Mouse (Mus musculus) forebrain, embryonic 10.5 days (tissue): Measurements from ENCODE around the gene Rarres2. TPM values are rescaled to one million over a fixed set of nuclear protein-coding genes. Genes with fewer than 3 reads are reported as not detected.

Experiments used
- DNase-seq: peaks from one replicate; pipeline ENCODE4 v3.0.0-alpha.2; 2017; ENCODE audit warnings: low spot score; ENCODE audit errors: extremely low spot score
- H3K27ac ChIP-seq: fragments of 300-500 bp; sonication (generic); 2 replicates; pipeline ENCODE4 v1.5.1; 2016; ENCODE audit warnings: mild to moderate bottlenecking
- H3K27me3 ChIP-seq: fragments of 300-500 bp; sonication (generic); 2 replicates; pipeline ENCODE4 v1.6.1; 2016; ENCODE audit warnings: mild to moderate bottlenecking; ENCODE audit not compliant: poor library complexity, severe bottlenecking
- H3K36me3 ChIP-seq: fragments of 300-500 bp; sonication (generic); replicated peaks from 2 replicates; pipeline ENCODE4 v1.6.1; 2016; ENCODE audit warnings: mild to moderate bottlenecking, moderate library complexity
- H3K4me1 ChIP-seq: fragments of 300-500 bp; sonication (generic); 2 replicates; pipeline ENCODE4 v1.6.1; 2016
- H3K4me3 ChIP-seq: fragments of 300-500 bp; sonication (generic); 2 replicates; pipeline ENCODE4 v1.5.1; 2016; ENCODE audit warnings: mild to moderate bottlenecking, moderate library complexity
- H3K9me3 ChIP-seq: fragments of 300-500 bp; sonication (generic); 2 replicates; pipeline ENCODE4 v1.6.1; 2016; ENCODE audit warnings: mild to moderate bottlenecking, moderate library complexity
- WGBS: fragments of 180-500 bp; shearing (Covaris S2); methylation state at CpG from one replicate; pipeline ENCODE4 v1.1.7; 2016; 5-methylcytosine and 5-hydroxymethylcytosine counted together
- polyA plus RNA-seq: library from polyadenylated mRNA; unstranded; fragments of >200 nt; fragmentation: Nextera tagmentation; extraction: Ambion mirVana; gene quantifications from 2 replicates; pipeline ENCODE4 v1.2.1, GENCODE M21; 2016

The Rarres2 gene
- polyA plus RNA-seq, 1 experiment from 2014 or later: 0.41 TPM

DNA sequence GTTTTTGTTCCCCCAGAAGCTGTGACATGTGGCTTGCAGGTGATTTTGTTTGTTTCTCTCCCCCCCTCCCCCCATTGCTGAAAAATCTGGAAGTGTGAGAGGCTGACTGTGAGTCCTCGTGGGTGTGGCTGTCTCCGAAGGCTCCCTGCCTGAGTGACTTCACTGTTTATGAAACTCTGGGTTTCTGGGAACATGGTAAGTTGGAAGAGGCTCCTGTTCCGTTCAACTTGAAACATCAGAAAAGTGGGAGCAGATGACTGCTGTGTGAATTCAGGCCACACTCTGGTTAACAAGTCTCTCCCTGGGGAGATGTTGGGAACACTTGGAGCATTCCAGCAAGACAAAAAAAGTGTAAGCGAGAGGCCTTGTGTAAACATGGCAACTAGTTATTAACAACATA is 25.7 kb downstream of the Rarres2 start:
- WGBS: 75% methylated on average over 4 of the region's 4 CpGs
- Histone ChIP-seq H3K27ac (no peak overlapping the region), H3K36me3 (peaks cover 8% of the 10 kb centered on the region; the same call in 1 of the 2 replicates), H3K4me1 (peaks cover 7% of the 10 kb centered on the region; the same call in 1 of the 2 replicates), H3K9me3 (no peaks in the 10 kb centered on the region), H3K4me3 (no peak overlapping the region), H3K27me3 (no peaks in the 10 kb centered on the region)
- no peak for DNase-seq

DNA sequence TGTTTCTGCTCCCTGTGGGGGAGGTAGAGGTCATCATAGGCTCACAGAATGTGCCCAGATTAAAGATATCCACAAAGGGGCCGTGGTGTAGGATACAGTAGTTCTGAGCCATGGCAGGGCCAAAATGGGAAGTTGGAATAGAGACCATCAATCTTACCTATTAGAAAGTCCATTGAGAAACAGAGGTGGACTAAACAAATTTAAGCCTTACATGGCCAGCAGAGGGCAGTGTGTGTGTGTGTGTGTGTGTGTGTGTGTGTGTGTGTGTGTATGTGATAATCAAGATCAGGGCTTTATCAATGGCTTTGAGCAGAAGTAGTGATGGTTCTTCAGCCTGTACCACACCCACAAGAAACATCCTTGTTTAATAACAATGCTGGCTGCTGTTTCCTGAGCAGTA is 26.3 kb downstream of the Rarres2 start:
- no peaks in the 10 kb centered on the region for H3K9me3 ChIP-seq
- H3K27ac ChIP-seq: no peak overlapping the region
- H3K4me1 ChIP-seq: peaks cover 13% of the 10 kb centered on the region
- peaks cover 13% of the 10 kb centered on the region for H3K36me3 ChIP-seq
- 71% methylated on average over 1 of the region's 1 CpGs for WGBS
- no peaks in the 10 kb centered on the region for H3K27me3 ChIP-seq
- H3K4me3 ChIP-seq: no peak overlapping the region
- DNase-seq: peak; percentile 44

DNA sequence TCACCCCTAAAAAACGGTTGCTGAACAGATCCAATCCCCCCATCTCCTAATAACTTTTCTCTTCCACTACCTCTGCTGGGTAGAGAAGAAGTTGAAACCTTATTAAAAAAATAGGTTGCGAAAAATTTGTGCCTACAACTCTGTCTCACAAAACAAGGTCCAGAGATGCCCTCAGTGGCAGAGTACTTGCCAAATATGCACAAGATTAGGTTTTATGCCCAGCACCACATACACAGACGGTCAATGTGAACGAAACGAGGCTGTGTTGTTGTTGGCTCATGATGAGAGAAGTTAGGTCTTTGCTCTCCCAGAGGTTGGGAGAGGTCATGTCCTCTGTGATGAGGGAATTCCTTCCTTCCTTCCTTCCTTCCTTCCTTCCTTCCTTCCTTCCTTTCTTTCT is 27.3 kb downstream of the Rarres2 start:
- Histone ChIP-seq H3K36me3 (peaks cover 23% of the 10 kb centered on the region), H3K27me3 (no peaks in the 10 kb centered on the region), H3K4me1 (peaks cover 18% of the 10 kb centered on the region), H3K27ac (no peak overlapping the region), H3K9me3 (no peaks in the 10 kb centered on the region), H3K4me3 (no peak overlapping the region)
- DNase-seq: no peak
- 81% methylated on average over 5 of the region's 5 CpGs for WGBS

DNA sequence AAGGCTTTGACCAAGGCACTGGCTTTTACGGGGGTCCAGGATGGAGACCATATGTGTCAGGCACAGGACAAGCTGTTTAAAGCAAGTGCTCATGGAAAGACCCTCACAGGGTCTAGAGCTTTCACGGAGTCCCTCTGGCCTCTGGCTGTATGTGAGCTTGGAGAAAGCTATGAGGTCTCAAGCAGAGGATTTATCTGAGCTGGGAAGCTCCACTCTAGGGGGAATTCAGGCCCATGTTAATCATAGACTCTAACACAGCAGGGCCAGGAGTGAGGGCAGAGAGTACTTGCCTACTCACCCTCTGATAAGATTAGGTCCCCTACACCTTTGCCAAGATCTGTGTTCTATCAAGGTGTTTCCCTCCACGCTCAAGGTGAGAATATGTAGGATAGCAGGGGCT is 30.0 kb downstream of the Rarres2 start:
- Histone ChIP-seq H3K27ac (peak overlapping the region; percentile 67; the same call in 1 of the 2 replicates), H3K9me3 (no peaks in the 10 kb centered on the region), H3K4me1 (peaks cover 36% of the 10 kb centered on the region), H3K4me3 (no peak overlapping the region), H3K27me3 (no peaks in the 10 kb centered on the region), H3K36me3 (peaks cover 30% of the 10 kb centered on the region)
- no peak for DNase-seq
- 86% methylated on average over 3 of the region's 3 CpGs for WGBS

DNA sequence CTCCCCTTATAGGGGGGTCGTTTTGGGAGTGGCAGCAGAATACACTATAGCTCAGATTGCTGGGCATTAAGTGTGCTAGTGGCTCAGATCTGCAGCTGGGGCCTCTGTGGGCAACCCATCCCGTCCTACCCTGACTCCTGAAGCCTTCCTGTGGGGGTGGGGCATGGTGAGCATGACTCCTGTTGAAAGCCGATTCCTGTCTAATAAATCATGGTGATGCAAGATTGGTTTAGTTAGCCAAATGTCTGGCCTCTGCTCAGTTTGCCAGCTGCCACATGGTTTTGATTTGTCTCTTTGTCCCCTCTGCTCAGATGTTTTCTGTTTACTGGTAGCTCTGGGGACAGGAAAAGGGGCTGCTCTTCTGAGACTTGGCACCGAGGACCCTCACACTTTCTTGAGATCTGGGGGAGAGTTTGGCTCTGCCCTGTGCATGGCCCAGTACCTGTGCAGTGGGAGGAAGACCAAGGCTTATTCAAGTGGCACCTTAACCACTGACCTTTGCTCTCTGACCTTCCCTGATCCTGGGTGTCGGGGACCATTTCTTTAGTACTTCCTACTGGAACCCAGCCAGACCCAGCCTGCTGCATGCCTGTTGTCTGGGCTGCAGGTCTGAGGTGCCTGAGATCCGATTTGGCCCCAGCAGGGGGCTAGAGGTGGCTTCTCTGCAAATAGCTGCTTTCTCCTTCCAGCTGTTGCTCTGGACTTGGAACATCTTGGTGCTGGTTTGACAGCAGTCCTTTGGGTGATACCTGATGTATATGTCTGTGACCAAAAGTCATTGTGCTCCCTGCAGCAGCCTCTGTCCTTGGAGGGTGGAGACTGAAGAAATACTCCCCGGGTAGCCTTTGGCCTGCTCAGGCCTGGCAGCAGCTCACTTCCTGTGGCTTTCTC is 30.8 kb downstream of the Rarres2 start:
- Histone ChIP-seq H3K36me3 (peaks cover 30% of the 10 kb centered on the region), H3K4me3 (no peak overlapping the region), H3K27ac (peak overlapping the region; percentile 67; the same call in 1 of the 2 replicates), H3K9me3 (no peaks in the 10 kb centered on the region), H3K4me1 (peaks cover 45% of the 10 kb centered on the region), H3K27me3 (no peaks in the 10 kb centered on the region)
- 57% methylated on average over 7 of the region's 7 CpGs for WGBS
- no peak for DNase-seq

DNA sequence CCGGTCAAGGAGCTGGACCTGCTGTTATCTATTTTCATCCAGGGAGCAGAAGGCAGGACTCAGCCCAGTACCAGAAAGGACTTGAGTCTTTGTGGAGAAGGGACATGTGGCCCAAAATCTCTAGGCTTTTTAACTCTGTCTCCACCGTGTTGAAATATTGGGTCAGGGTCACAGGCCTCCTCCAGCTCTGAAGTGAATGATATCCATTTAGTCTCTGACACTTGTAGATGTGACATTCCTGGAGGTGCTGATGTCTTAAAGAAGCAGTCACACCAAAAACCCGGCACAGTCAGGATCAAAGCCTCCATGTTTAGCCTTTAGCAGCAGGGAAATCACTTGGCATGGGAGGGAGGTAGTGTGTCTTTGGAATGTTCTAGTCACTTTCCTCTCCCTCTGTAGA is 31.9 kb downstream of the Rarres2 start:
- no peak for DNase-seq
- 78% methylated on average over 3 of the region's 3 CpGs for whole genome bisulfite sequencing
- no peaks in the 10 kb centered on the region for H3K27me3 ChIP-seq
- peaks cover 48% of the 10 kb centered on the region for H3K4me1 ChIP-seq
- H3K36me3 ChIP-seq: peaks cover 30% of the 10 kb centered on the region
- H3K27ac ChIP-seq: no peak overlapping the region
- no peaks in the 10 kb centered on the region for H3K9me3 ChIP-seq
- no peak overlapping the region for H3K4me3 ChIP-seq

DNA sequence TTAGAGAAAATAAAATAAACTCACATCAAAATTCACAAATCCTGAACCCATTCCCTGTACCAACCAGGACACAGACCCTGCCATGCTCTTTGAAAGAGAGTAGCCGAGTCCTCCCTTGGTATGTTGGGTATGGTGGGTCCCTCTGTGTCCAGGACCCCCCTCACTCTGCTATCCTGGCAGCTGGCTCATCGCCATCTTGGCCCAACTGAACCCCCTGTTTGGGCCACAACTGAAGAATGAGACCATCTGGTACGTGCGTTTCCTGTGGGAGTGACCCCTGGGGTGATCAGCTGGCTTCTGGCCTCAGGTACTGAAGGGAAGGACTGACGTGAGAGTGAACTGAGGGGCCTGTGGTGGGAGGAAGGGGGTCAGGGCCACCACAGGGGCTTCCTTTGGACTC is 32.7 kb downstream of the Rarres2 start:
- no peak overlapping the region for H3K4me3 ChIP-seq
- no peaks in the 10 kb centered on the region for H3K27me3 ChIP-seq
- no peak for DNase-seq
- peaks cover 48% of the 10 kb centered on the region for H3K4me1 ChIP-seq
- H3K36me3 ChIP-seq: peaks cover 30% of the 10 kb centered on the region
- 77% methylated on average over 5 of the region's 5 CpGs for WGBS
- no peaks in the 10 kb centered on the region for H3K9me3 ChIP-seq
- H3K27ac ChIP-seq: no peak overlapping the region

DNA sequence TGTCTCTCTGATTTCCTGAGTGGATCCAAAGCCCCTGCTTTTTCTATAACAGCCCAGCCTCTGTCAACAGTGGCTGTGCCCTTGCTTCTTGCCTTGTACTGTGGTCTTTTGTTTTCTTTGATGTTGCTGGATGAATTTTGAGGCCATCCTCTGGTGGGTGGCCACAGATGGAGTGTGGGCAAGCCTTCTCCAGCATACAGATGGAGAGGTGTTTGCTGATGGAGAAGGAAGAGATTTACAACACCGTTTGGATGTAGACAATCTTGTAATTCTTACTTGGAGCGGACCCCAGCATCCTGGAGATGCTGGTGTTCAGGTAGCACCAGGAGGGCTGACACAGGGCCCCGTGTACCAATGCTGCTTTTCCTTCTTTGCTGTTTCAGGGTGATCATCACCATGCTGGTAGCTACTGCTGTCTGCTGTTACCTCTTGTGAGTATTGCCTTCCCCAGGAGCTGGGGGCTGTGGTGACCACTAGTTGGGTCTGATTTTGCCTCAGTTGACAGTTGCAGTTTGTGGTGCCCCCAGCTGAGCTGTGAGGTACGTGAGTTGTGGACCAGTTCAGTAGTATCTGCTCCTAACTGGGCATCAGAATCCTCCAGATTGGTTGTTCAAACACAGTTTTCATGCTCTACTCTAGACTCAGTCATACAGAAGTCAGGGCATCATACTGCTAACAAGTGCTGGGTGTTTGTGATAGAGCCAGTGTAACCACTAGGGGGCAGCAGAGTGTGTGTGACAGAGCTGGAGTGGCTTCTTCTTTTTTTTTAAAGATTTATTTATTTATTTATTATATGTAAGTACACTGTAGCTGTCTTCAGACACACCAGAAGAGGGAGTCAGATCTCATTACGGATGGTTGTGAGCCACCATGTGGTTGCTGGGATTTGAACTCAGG is 33.5 kb downstream of the Rarres2 start:
- H3K4me3 ChIP-seq: no peak overlapping the region
- 67% methylated on average over 5 of the region's 5 CpGs for WGBS
- peak; percentile 70 for DNase-seq

DNA sequence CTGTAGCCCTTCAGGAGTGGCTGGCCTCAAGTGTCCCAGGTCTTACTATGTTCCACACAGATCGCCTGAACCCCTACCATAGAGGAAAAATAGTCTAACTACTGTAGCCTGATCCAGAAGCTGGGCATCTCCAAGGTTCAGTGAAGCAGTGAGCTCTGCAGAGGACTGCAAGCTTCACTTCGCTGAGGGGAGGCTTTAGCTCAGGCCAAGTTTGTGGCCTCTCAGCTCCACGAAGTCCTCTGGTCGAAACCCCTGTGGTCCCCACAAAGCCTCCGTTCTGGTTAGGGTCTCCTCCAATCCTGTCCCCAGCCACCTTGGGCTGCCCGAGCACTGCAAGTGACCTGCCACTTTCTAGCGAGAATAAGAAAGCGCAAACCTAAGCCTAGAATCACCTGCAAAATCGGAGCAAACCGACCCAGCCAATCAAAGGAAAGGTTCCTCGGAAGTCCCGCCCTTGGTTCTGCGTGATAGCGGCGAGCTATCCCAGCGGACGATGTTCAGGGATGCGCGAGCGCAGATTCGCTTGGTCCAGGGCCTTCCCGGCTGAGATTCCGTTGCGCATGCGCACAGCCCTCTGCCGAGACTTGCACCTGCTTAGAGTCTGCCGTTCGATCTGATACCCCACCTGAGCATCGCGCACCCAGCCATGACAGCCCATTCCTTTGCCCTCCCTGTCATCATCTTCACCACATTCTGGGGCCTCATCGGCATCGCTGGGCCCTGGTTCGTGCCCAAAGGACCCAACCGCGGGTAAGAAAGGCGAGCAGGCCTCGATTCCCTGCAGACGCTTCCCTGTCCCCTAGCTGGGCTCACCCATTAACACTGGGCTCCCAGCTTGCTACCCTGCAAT is 35.3 kb downstream of the Rarres2 start, which contains the start of gene Atp6v0e2:
Gene Atp6v0e2, plus strand, starts transcription at position 511 of the 850 bp plus-strand sequence.
- WGBS: 2% methylated on average over 38 of the region's 38 CpGs
- H3K9me3 ChIP-seq: no peaks in the 10 kb centered on the region
- H3K36me3 ChIP-seq: peaks cover 29% of the 10 kb centered on the region
- peaks cover 46% of the 10 kb centered on the region for H3K4me1 ChIP-seq
- no peaks in the 10 kb centered on the region for H3K27me3 ChIP-seq
- peak within 1 kb of the TSS; percentile 66 for H3K4me3 ChIP-seq
- DNase-seq: peak; percentile 89
- peak within 1 kb of the TSS; percentile 88 for H3K27ac ChIP-seq

More for the DNA sequence above, 33.5 kb downstream of the Rarres2 start:
- Histone ChIP-seq H3K4me1 (peaks cover 48% of the 10 kb centered on the region), H3K36me3 (peaks cover 30% of the 10 kb centered on the region), H3K27ac (no peak overlapping the region), H3K9me3 (no peaks in the 10 kb centered on the region), H3K27me3 (no peaks in the 10 kb centered on the region)

DNA sequence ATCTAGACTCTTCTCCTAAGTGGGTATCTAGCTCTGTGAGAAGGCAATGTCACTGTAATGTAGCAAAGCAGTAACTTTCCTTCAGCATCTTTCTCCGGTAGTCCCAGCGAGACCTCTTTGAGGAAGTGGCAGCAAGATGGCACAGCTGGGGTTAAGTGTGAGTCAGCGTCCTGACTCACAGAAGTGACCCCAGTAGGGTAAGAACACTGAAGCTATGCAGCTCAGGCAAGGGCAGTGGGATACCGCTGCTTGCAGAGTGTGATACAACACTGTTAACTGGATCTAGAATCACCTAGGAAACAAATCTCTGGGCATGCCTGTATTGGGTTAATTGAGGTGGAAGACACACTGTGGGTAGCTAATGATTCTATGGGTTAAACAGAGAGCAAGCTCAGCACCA is 36.5 kb downstream of the Rarres2 start:
- Histone ChIP-seq H3K27ac (no peak overlapping the region), H3K4me3 (no peak overlapping the region), H3K4me1 (peaks cover 34% of the 10 kb centered on the region), H3K36me3 (peaks cover 22% of the 10 kb centered on the region), H3K27me3 (no peaks in the 10 kb centered on the region), H3K9me3 (no peaks in the 10 kb centered on the region)
- no peak for DNase-seq
- WGBS: 78% methylated on average over 4 of the region's 4 CpGs

DNA sequence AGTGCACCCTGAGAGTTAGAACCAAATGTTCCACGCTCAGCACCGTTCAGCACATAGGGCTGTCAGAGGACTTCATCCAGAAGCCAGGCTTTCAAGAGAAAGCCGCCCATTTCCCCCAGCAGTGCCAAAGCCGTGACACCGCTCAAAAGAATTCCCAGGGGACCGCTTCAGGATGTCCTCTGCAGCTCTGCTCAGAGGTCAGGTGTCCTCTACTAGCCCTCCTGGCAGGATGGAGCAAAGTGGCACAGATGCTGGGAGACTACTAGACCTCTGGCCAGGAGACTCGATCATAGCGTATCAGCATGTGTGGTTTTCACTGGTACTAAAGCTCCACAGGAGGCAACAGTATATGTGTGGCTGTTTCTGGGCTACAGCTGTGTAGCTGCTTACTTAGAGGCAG is 37.7 kb downstream of the Rarres2 start:
- Histone ChIP-seq H3K9me3 (no peaks in the 10 kb centered on the region), H3K4me1 (peaks cover 28% of the 10 kb centered on the region), H3K27ac (no peak overlapping the region), H3K27me3 (no peaks in the 10 kb centered on the region), H3K36me3 (peaks cover 13% of the 10 kb centered on the region), H3K4me3 (no peak overlapping the region)
- DNase-seq: no peak
- WGBS: 83% methylated on average over 8 of the region's 8 CpGs

DNA sequence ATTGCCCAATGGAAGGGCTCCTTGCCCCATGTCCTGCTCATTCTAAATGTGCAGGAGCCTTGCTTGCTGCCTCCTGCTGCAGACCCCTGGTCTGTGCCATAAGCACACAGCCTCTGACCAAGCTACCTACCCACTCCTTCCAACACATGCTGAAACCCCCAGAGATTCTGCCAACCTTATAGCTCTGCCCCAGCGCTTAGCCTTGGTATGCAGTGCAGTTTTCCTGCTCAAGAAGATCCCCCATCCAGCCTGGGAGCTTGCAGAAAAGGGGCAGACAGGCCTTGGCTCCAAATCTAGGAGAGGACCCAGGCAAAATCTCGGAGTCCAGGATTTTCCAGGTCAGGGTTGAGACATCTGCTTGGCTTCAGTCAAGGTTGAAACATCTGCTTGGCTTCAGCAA is 39.1 kb downstream of the Rarres2 start:
- DNase-seq: no peak
- WGBS: 86% methylated on average over 2 of the region's 2 CpGs
- H3K36me3 ChIP-seq: peaks cover 14% of the 10 kb centered on the region
- no peaks in the 10 kb centered on the region for H3K9me3 ChIP-seq
- H3K27me3 ChIP-seq: no peaks in the 10 kb centered on the region
- no peak overlapping the region for H3K4me3 ChIP-seq
- no peak overlapping the region for H3K27ac ChIP-seq
- H3K4me1 ChIP-seq: peaks cover 20% of the 10 kb centered on the region
